ENCODE assay signal across 9 mouse cellular contexts in the genomic region with DNA sequence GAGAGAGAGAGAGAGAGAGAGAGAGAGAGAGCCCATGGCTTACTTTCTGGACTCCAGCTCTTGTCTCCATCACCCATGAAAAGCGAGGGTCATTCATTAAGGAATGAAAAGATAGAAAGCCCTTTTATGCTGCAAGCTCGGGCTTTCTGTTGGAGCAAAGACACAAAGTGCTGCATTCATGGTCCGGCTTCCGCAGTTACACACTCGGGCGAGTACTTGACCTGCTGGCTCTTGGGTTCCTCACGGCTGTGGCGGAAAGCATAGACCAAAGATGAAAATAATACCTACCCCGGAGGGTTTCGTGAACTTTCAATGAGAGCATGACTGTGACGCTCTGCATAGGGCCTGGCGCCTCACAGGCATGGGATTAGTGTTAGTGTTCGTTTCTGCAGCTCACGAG. TPM values are rescaled to one million over a fixed set of nuclear protein-coding genes. Genes with fewer than 3 reads are reported as not detected.
A peak's percentile ranks its signal among the peaks of the same experiment; 100 is the strongest.
DNase-seq lines count a peak whose midpoint lies in the region; ATAC-seq and TF ChIP-seq lines count a peak whose summit lies in the region.
"Had no signal": no experiment of that assay in that cellular context is flagged by ENCODE, and none has a peak within 500 bp of the region (broad histone marks: within the 10 kb centered on the region; RNA-seq: fewer than 3 reads in every experiment).

No protein-coding gene starts in this region.

- no peak for TF ChIP-seq CTCF in hindbrain, postnatal 0 days (IDR thresholded peaks at IDR 0.05; ENCODE audit: low read depth)

- peak; percentile 50 for DNase-seq in intestine, embryonic 14.5 days (ENCODE audit: low spot score)
- DNase-seq in embryonic facial prominence, embryonic 11.5 days (ENCODE audit: low spot score): peak; percentile 46
- peak; percentile 18 for DNase-seq in hindbrain, postnatal 0 days (ENCODE audit: low spot score)
- no peak for DNase-seq in MN1 (ENCODE audit: low spot score)
- DNase-seq in spleen, postnatal 36 days (ENCODE audit: low spot score in 2 of 2): no peak
- DNase-seq in ovary, postnatal 10 days (ENCODE audit: low spot score): no peak

- no peak overlapping the region for H3K9ac ChIP-seq in intestine, embryonic 14.5 days (ENCODE audit: low read length)
- no peak overlapping the region for H3K9ac ChIP-seq in intestine, embryonic 15.5 days
- H3K9ac ChIP-seq in embryonic facial prominence, embryonic 11.5 days (replicated peaks; ENCODE audit: low read length): no peak overlapping the region
- no peak overlapping the region for H3K9ac ChIP-seq in hindbrain, postnatal 0 days (replicated peaks; ENCODE audit: low read length)
- no peak overlapping the region for H3K9ac ChIP-seq in midbrain, embryonic 13.5 days (replicated peaks)
- H3K9ac ChIP-seq: liver, embryonic 14.5 days had no signal

- no peaks in the 10 kb centered on the region for H3K4me1 ChIP-seq in intestine, embryonic 14.5 days (replicated peaks; ENCODE audit: control insufficient read depth, insufficient read depth, low read length)
- peaks cover 3% of the 10 kb centered on the region; the same call in 1 of the 2 replicates for H3K4me1 ChIP-seq in intestine, embryonic 15.5 days (replicated peaks)
- no peaks in the 10 kb centered on the region; the same call in none of the 2 replicates for H3K4me1 ChIP-seq in embryonic facial prominence, embryonic 11.5 days (ENCODE audit: control insufficient read depth, insufficient read depth, low read length)
- H3K4me1 ChIP-seq in hindbrain, postnatal 0 days (ENCODE audit: insufficient read depth, low read length): no peaks in the 10 kb centered on the region
- H3K4me1 ChIP-seq in midbrain, embryonic 13.5 days (replicated peaks): peaks cover 11% of the 10 kb centered on the region; the same call in 1 of the 2 replicates

- no peaks in the 10 kb centered on the region for H3K27me3 ChIP-seq in intestine, embryonic 14.5 days (replicated peaks; ENCODE audit: control insufficient read depth, insufficient read depth, low read length)
- H3K27me3 ChIP-seq in intestine, embryonic 15.5 days (replicated peaks): no peaks in the 10 kb centered on the region
- no peaks in the 10 kb centered on the region for H3K27me3 ChIP-seq in embryonic facial prominence, embryonic 11.5 days (ENCODE audit: control insufficient read depth, insufficient read depth, low read length)
- H3K27me3 ChIP-seq in hindbrain, postnatal 0 days (ENCODE audit: insufficient read depth, low read length): no peaks in the 10 kb centered on the region
- no peaks in the 10 kb centered on the region for H3K27me3 ChIP-seq in midbrain, embryonic 13.5 days

- no peak for ATAC-seq in intestine, embryonic 14.5 days (replicated peaks; ENCODE audit: low FRiP score, low TSS enrichment, low read depth)
- ATAC-seq in intestine, embryonic 15.5 days: no peak
- ATAC-seq in embryonic facial prominence, embryonic 11.5 days (replicated peaks; ENCODE audit: insufficient number of reproducible peaks, low FRiP score, low TSS enrichment, low read depth): 0 out of 2 replicates have a peak, but pooled peaks have one; percentile 63
- peak; percentile 7; the same call in 1 of the 2 replicates for ATAC-seq in hindbrain, postnatal 0 days
- no peak for ATAC-seq in midbrain, embryonic 13.5 days

- WGBS in intestine, embryonic 14.5 days: 78% methylated on average over 14 of the region's 14 CpGs
- WGBS in intestine, embryonic 15.5 days: 78% methylated on average over 14 of the region's 14 CpGs
- 52% methylated on average over 14 of the region's 14 CpGs for WGBS in embryonic facial prominence, embryonic 11.5 days
- WGBS in hindbrain, postnatal 0 days: 33% methylated on average over 14 of the region's 14 CpGs
- WGBS in midbrain, embryonic 13.5 days: 15% methylated on average over 14 of the region's 14 CpGs

- no peaks in the 10 kb centered on the region for H3K9me3 ChIP-seq in intestine, embryonic 14.5 days (ENCODE audit: control insufficient read depth, low read length)
- H3K9me3 ChIP-seq in intestine, embryonic 15.5 days: no peaks in the 10 kb centered on the region
- H3K9me3 ChIP-seq in embryonic facial prominence, embryonic 11.5 days (replicated peaks; ENCODE audit: control insufficient read depth, low read length): no peaks in the 10 kb centered on the region
- H3K9me3 ChIP-seq in hindbrain, postnatal 0 days (ENCODE audit: low read length): no peaks in the 10 kb centered on the region
- H3K9me3 ChIP-seq in midbrain, embryonic 13.5 days: no peaks in the 10 kb centered on the region

- H3K36me3 ChIP-seq in intestine, embryonic 14.5 days (ENCODE audit: control insufficient read depth, insufficient read depth, low read length): no peaks in the 10 kb centered on the region
- H3K36me3 ChIP-seq in intestine, embryonic 15.5 days: no peaks in the 10 kb centered on the region
- H3K36me3 ChIP-seq in embryonic facial prominence, embryonic 11.5 days (replicated peaks; ENCODE audit: control insufficient read depth, insufficient read depth, low read depth, low read length): no peaks in the 10 kb centered on the region
- H3K36me3 ChIP-seq in hindbrain, postnatal 0 days (ENCODE audit: insufficient read depth, low read length): no peaks in the 10 kb centered on the region
- H3K36me3 ChIP-seq in midbrain, embryonic 13.5 days: no peaks in the 10 kb centered on the region

- no peak overlapping the region for H3K4me2 ChIP-seq in intestine, embryonic 14.5 days (ENCODE audit: low read length)
- H3K4me2 ChIP-seq in intestine, embryonic 15.5 days (replicated peaks): no peak overlapping the region; the same call in 1 of the 2 replicates
- H3K4me2 ChIP-seq in embryonic facial prominence, embryonic 11.5 days (ENCODE audit: low read depth, low read length): no peak overlapping the region
- peak overlapping the region; percentile 33; the same call in 1 of the 2 replicates for H3K4me2 ChIP-seq in hindbrain, postnatal 0 days (ENCODE audit: low read depth, low read length)
- H3K4me2 ChIP-seq in midbrain, embryonic 13.5 days (replicated peaks): peak overlapping the region; percentile 40

- no peak overlapping the region for H3K27ac ChIP-seq in intestine, embryonic 14.5 days (ENCODE audit: low read depth)
- H3K27ac ChIP-seq in intestine, embryonic 15.5 days: no peak overlapping the region
- H3K27ac ChIP-seq in embryonic facial prominence, embryonic 11.5 days (replicated peaks; ENCODE audit: low read depth, low read length): 0 out of 2 replicates have a peak overlapping the region, but pooled peaks have one; percentile 13
- H3K27ac ChIP-seq in hindbrain, postnatal 0 days: peak overlapping the region; percentile 48; the same call in 1 of the 2 replicates
- peak overlapping the region; percentile 9; the same call in 1 of the 2 replicates for H3K27ac ChIP-seq in midbrain, embryonic 13.5 days
- H3K27ac ChIP-seq: liver, embryonic 14.5 days had no signal

- no peak overlapping the region for H3K4me3 ChIP-seq in intestine, embryonic 14.5 days (ENCODE audit: low read depth, low read length)
- no peak overlapping the region for H3K4me3 ChIP-seq in intestine, embryonic 15.5 days (replicated peaks)
- no peak overlapping the region for H3K4me3 ChIP-seq in embryonic facial prominence, embryonic 11.5 days (ENCODE audit: low read depth, low read length)
- no peak overlapping the region for H3K4me3 ChIP-seq in hindbrain, postnatal 0 days (ENCODE audit: low read length)
- H3K4me3 ChIP-seq in midbrain, embryonic 13.5 days (replicated peaks): no peak overlapping the region

RNA-seq across cellular contexts. Expression of gene Rab14, which starts 14.4 kb away (rescaled TPM):
- 258 and 299 TPM in 2 replicates for polyA plus RNA-seq in intestine, embryonic 14.5 days (2014; fragmentation: Nextera tagmentation; extraction: Ambion mirVana)
- 292 and 338 TPM in 2 replicates for polyA plus RNA-seq in intestine, embryonic 15.5 days (2015; fragmentation: Nextera tagmentation; extraction: Ambion mirVana)
- 246 and 247 TPM in 2 replicates for polyA plus RNA-seq in embryonic facial prominence, embryonic 11.5 days (2014; fragmentation: Nextera tagmentation; extraction: Ambion mirVana)
- total RNA-seq in hindbrain, postnatal 0 days (2014; rRNA removed): 65.2 and 79.8 TPM in 2 replicates
- 495 and 511 TPM in 2 replicates for polyA plus RNA-seq in hindbrain, postnatal 0 days (2015; fragmentation: Nextera tagmentation; extraction: Ambion mirVana)
- 419 and 463 TPM in 2 replicates for polyA plus RNA-seq in midbrain, embryonic 13.5 days (2015; fragmentation: Nextera tagmentation; extraction: Ambion mirVana)

RNA-seq across cellular contexts. Expression of gene Gsn, which starts 40.8 kb away (rescaled TPM):
- 190 and 194 TPM in 2 replicates for polyA plus RNA-seq in intestine, embryonic 14.5 days (2014; fragmentation: Nextera tagmentation; extraction: Ambion mirVana)
- polyA plus RNA-seq in intestine, embryonic 15.5 days (2015; fragmentation: Nextera tagmentation; extraction: Ambion mirVana): 167 and 170 TPM in 2 replicates
- polyA plus RNA-seq in embryonic facial prominence, embryonic 11.5 days (2014; fragmentation: Nextera tagmentation; extraction: Ambion mirVana): 50.1 and 51.7 TPM in 2 replicates
- total RNA-seq in hindbrain, postnatal 0 days (2014; rRNA removed): 35.4 and 50.1 TPM in 2 replicates
- polyA plus RNA-seq in hindbrain, postnatal 0 days (2015; fragmentation: Nextera tagmentation; extraction: Ambion mirVana): 33.8 and 39.4 TPM in 2 replicates
- 14.1 and 18.0 TPM in 2 replicates for polyA plus RNA-seq in midbrain, embryonic 13.5 days (2015; fragmentation: Nextera tagmentation; extraction: Ambion mirVana)

Comparison
In these comparisons a context has a peak if more than half of its experiments do, and no peak if none do; other contexts are left out.
1. ATAC-seq: peak in embryonic facial prominence, embryonic 11.5 days (single experiment) and hindbrain, postnatal 0 days (single experiment); none in intestine, embryonic 14.5 days (single experiment), intestine, embryonic 15.5 days (single experiment) and midbrain, embryonic 13.5 days (single experiment).
2. DNase-seq: peak in intestine, embryonic 14.5 days (single experiment), embryonic facial prominence, embryonic 11.5 days (single experiment) and hindbrain, postnatal 0 days (single experiment); none in MN1 (single experiment), spleen, postnatal 36 days (0 of 2) and ovary, postnatal 10 days (single experiment).
3. H3K27ac ChIP-seq: peak in embryonic facial prominence, embryonic 11.5 days (single experiment), hindbrain, postnatal 0 days (single experiment) and midbrain, embryonic 13.5 days (single experiment); none in intestine, embryonic 14.5 days (single experiment) and intestine, embryonic 15.5 days (single experiment).
4. H3K4me2 ChIP-seq: peak in hindbrain, postnatal 0 days (single experiment) and midbrain, embryonic 13.5 days (single experiment); none in intestine, embryonic 14.5 days (single experiment), intestine, embryonic 15.5 days (single experiment) and embryonic facial prominence, embryonic 11.5 days (single experiment).